Mouse (Mus musculus) C2C12 (cell line): ENCODE data around the gene Lrch1. TPM values are rescaled to one million over a fixed set of nuclear protein-coding genes. Genes with fewer than 3 reads are reported as not detected.
A peak's percentile ranks its signal among the peaks of the same experiment; 100 is the strongest.

Experiments used
- H3K27me3 ChIP-seq: one replicate; pipeline ENCODE4 v1.6.1; 2011; ENCODE audit not compliant: control insufficient read depth, insufficient read depth, insufficient read length
- H3K36me3 ChIP-seq: one replicate; pipeline ENCODE4 v1.6.1; 2011; ENCODE audit not compliant: control insufficient read depth, insufficient read depth
- H3K4me3 ChIP-seq: one replicate; pipeline ENCODE4 v1.5.1; 2011; ENCODE audit warnings: mild to moderate bottlenecking, control low read depth; ENCODE audit not compliant: poor library complexity, insufficient read depth, severe bottlenecking
- H3K79me2 ChIP-seq: one replicate; pipeline ENCODE4 v1.6.1; 2011; ENCODE audit not compliant: control insufficient read depth, insufficient read depth
- H3K79me3 ChIP-seq: one replicate; pipeline ENCODE4 v1.6.1; 2011; ENCODE audit warnings: low read depth, control low read depth
- H3ac ChIP-seq: one replicate; pipeline ENCODE3; 2011; ENCODE audit warnings: low read depth; ENCODE audit not compliant: control insufficient read depth, insufficient read length
- CEBPB ChIP-seq: IDR thresholded peaks from one replicate; pipeline ENCODE4 v1.6.1; 2011; ENCODE audit warnings: low read depth, mild to moderate bottlenecking, control low read depth, moderate library complexity
- CTCF ChIP-seq: IDR thresholded peaks from one replicate; pipeline ENCODE4 v1.5.1; 2011; ENCODE audit not compliant: control insufficient read depth, insufficient read depth, insufficient read length
- FOSL1 ChIP-seq: IDR thresholded peaks from one replicate; pipeline ENCODE4 v1.8.0; 2011; ENCODE audit warnings: mild to moderate bottlenecking, low read length; ENCODE audit not compliant: poor library complexity, insufficient read depth, severe bottlenecking
- MAX ChIP-seq: IDR thresholded peaks from one replicate; pipeline ENCODE4 v1.6.1; 2011; ENCODE audit warnings: mild to moderate bottlenecking, control low read depth
- MYOD1 ChIP-seq: IDR thresholded peaks from one replicate; pipeline ENCODE4 v1.6.1; 2011; ENCODE audit warnings: low read depth; ENCODE audit not compliant: control insufficient read depth, insufficient read length
- MYOG ChIP-seq: IDR thresholded peaks from one replicate; pipeline ENCODE4 v1.6.1; 2011; ENCODE audit not compliant: control insufficient read depth, insufficient read length; ENCODE audit errors: extremely low read depth
- USF1 ChIP-seq: IDR thresholded peaks from one replicate; pipeline ENCODE4 v1.6.1; 2011; ENCODE audit warnings: low read depth, mild to moderate bottlenecking, control low read depth, moderate library complexity
- long read RNA-seq, 2 experiments: library from polyadenylated mRNA; unstranded; transcript quantifications; one replicate each; pipeline ENCODE4 v2.0.0; 2019 to 2020
- polyA plus RNA-seq: library from polyadenylated mRNA; unstranded; fragments of >200 nt; fragmentation: generic; extraction: Trizol; gene quantifications from one replicate; pipeline ENCODE4 v1.2.1, GENCODE M21; 2012; ENCODE audit warnings: missing spikeins

The Lrch1 gene
- polyA plus RNA-seq = 5.0 TPM
- long read RNA-seq, experiment 1, full-length matches to known transcripts = 4 of 10 reads
- long read RNA-seq, experiment 1, partial matches to known transcripts = 3 of 10 reads
- long read RNA-seq, experiment 1, other reads (novel, unspliced or antisense) = 3 of 10 reads
- long read RNA-seq, experiment 2, full-length matches to known transcripts = 54 of 68 reads
- long read RNA-seq, experiment 2, partial matches to known transcripts = 6 of 68 reads
- long read RNA-seq, experiment 2, other reads (novel, unspliced or antisense) = 8 of 68 reads

DNA sequence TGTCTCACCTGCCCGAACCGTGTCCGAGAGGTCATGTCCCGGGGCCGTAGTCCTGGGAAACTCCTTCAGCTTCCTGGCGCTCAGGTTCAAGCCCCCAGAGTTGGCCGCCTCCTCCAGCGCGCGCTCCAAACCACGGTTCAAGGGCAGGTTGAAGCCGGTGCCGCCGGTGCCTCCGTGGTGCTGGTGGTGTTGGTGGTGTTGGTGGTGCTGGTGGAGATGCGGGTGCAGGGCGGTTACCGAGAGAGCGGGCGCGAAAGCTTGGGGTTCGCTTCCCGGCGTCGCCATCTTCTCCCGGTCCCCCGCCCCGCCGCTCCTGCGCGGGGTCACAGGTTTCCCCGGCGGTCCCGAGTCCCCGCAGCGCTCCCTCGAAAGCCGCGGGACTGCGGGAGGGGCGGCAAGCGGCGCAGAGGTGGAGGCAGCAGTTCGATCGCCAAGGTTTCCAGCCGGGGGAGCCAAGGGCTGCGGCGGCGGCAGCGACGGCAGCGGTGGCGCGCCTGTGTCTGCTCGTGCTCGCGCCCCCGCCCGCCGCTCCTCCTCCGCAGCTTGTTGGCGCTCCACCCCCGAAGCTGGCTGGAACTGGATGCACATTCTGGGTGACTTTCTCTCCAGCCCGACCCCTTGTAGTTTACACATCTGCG lies at the start of gene Lrch1:
Gene Lrch1, minus strand, starts transcription at position 501 of the 638 bp plus-strand sequence.
- Histone ChIP-seq H3K79me2 (peaks cover 40% of the 10 kb centered on the region), H3K36me3 (no peaks in the 10 kb centered on the region), H3K4me3 (peak within 1 kb of the TSS; percentile 72), H3ac (peak within 1 kb of the TSS; percentile 72), H3K27me3 (no peaks in the 10 kb centered on the region), H3K79me3 (peaks cover 4% of the 10 kb centered on the region)
- TF ChIP-seq CEBPB (no peak), CTCF (no peak), MAX (no peak), USF1 (no peak), MYOD1 (no peak), FOSL1 (no peak), MYOG (no peak)

DNA sequence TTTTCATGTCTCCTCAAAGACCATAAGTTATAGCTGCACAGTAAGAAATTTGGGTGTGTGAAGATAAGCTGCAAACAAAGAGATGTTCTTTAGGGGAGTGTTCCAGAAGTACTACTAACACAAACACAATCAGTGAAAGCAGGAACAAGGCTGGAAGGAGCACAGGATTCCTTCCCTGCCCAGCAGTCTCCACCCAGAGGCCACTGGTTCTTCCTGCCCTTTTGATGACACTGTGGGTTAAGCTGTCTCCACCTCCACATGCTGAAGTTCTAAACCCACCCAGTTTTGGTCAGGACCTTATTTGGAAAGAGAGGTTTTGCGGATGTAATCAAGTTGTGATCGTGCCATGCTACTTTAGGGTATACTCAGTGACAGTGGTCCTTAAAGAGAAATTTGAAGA lies 49.4 kb upstream of the Lrch1 start:
- Histone ChIP-seq H3K79me2 (no peaks in the 10 kb centered on the region), H3K79me3 (no peaks in the 10 kb centered on the region), H3K4me3 (no peak overlapping the region), H3K36me3 (no peaks in the 10 kb centered on the region), H3ac (no peak overlapping the region), H3K27me3 (no peaks in the 10 kb centered on the region)
- no peak for TF ChIP-seq USF1
- no peak for TF ChIP-seq MYOG
- no peak for TF ChIP-seq MAX
- TF ChIP-seq CTCF = no peak
- TF ChIP-seq FOSL1 = no peak
- no peak for TF ChIP-seq MYOD1
- no peak for TF ChIP-seq CEBPB

DNA sequence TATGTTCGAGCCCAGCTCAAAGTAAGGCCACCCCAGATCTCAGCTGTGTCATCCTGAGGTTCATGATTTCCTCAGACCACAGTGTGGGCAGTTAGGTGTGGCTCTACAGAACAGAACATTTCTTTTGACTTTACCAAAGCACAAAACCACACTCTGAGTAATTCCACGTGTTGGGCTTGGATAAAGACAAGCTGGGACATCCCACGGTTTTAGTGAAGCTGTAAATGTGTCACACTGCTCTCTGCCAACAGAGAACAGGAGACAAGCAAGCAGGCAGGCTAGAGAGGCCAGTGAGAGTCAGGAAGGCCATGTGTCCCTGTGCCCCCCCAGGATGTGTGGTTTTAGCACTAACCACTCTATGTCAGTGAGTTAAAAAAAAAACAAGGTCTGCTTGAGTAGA lies 48.9 kb upstream of the Lrch1 start:
- H3K4me3 ChIP-seq = no peak overlapping the region
- TF ChIP-seq CTCF (no peak), MYOG (no peak), CEBPB (peak; percentile 50), FOSL1 (no peak), MAX (peak; percentile 97), USF1 (peak; percentile 43), MYOD1 (no peak)
- no peaks in the 10 kb centered on the region for H3K27me3 ChIP-seq
- H3K79me2 ChIP-seq = no peaks in the 10 kb centered on the region
- no peaks in the 10 kb centered on the region for H3K79me3 ChIP-seq
- H3ac ChIP-seq = no peak overlapping the region
- H3K36me3 ChIP-seq = no peaks in the 10 kb centered on the region

DNA sequence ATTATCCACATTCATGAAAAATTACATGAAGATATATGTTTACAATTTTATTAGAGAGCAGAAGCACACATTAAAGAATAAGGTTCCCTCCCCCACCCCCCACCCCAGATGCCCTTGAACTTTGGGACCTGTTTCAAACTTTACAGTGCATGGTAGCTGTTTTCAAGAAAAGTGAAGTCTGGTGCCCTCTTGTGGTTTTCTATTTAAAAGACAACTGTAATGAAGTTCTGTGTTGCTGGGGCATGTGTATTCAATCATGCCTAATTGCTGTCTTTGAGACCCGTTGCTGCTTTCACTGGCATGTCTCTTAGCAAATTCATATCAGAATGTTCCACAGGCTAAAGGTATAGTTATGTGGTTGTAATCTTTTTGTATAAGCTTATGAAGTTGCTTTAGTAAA lies 42.8 kb upstream of the Lrch1 start:
- TF ChIP-seq MYOD1 = no peak
- no peak for TF ChIP-seq USF1
- no peak for TF ChIP-seq CEBPB
- no peak for TF ChIP-seq FOSL1
- no peak for TF ChIP-seq CTCF
- no peak for TF ChIP-seq MAX
- no peaks in the 10 kb centered on the region for H3K36me3 ChIP-seq

DNA sequence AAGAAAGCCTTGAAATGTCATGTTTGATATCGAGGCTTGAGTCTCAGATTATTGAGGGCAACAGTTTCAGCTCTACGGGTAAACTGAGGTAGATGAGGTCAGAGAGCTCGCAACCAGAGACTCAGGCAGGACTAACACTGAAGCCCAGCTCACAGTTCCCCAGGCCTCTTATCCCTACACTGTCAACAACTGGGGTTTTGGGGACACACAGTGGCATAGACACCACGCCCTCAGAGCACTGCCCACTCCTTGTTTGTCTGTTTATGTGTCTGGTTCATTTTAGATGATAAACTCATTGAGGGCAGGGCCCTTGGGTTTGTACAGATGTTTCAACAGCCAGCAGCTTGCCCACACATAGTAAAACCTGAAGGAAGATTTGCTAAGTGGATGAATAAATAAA lies 42.2 kb upstream of the Lrch1 start:
- Histone ChIP-seq H3K79me3 (no peaks in the 10 kb centered on the region), H3K79me2 (no peaks in the 10 kb centered on the region), H3K4me3 (no peak overlapping the region), H3K36me3 (no peaks in the 10 kb centered on the region), H3ac (no peak overlapping the region), H3K27me3 (no peaks in the 10 kb centered on the region)
- TF ChIP-seq MYOD1 (no peak), FOSL1 (no peak), CEBPB (no peak), CTCF (no peak), USF1 (no peak), MAX (no peak), MYOG (no peak)

More for the DNA sequence above, 42.8 kb upstream of the Lrch1 start:
- Histone ChIP-seq H3ac (no peak overlapping the region), H3K79me3 (no peaks in the 10 kb centered on the region), H3K4me3 (no peak overlapping the region), H3K79me2 (no peaks in the 10 kb centered on the region), H3K27me3 (no peaks in the 10 kb centered on the region)
